Mouse (Mus musculus) intestine, embryonic 16.5 days (tissue): ENCODE data around the gene Shc1. TPM values are rescaled to one million over a fixed set of nuclear protein-coding genes. Genes with fewer than 3 reads are reported as not detected.

Source experiments
- ATAC-seq: fragments of 200-750 bp; cut with Nextera tagmentation; 2 replicates; pipeline ENCODE4 v1.8.0; 2017; ENCODE audit warnings: moderate TSS enrichment, moderate library complexity
- H3K27ac ChIP-seq: fragments of 300-500 bp; sonication (generic); 2 replicates; pipeline ENCODE4 v1.5.1; 2014; ENCODE audit warnings: mild to moderate bottlenecking, low read length
- H3K27me3 ChIP-seq: fragments of 300-500 bp; sonication (generic); replicated peaks from 2 replicates; pipeline ENCODE4 v1.6.1; 2014; ENCODE audit warnings: low read length, control low read depth, mixed read lengths; ENCODE audit not compliant: control insufficient read depth, insufficient read depth
- H3K36me3 ChIP-seq: fragments of 300-500 bp; sonication (generic); 2 replicates; pipeline ENCODE4 v1.6.1; 2014; ENCODE audit warnings: low read length, control low read depth; ENCODE audit not compliant: control insufficient read depth, insufficient read depth
- H3K4me1 ChIP-seq: fragments of 300-500 bp; sonication (generic); 2 replicates; pipeline ENCODE4 v1.6.1; 2014; ENCODE audit warnings: low read length, control low read depth, mixed read lengths; ENCODE audit not compliant: control insufficient read depth, insufficient read depth
- H3K4me2 ChIP-seq: fragments of 300-500 bp; sonication (generic); 2 replicates; pipeline ENCODE4 v1.6.1; 2014; ENCODE audit warnings: low read depth, low read length, control low read depth
- H3K4me3 ChIP-seq: fragments of 300-500 bp; sonication (generic); 2 replicates; pipeline ENCODE4 v1.5.1; 2014; ENCODE audit warnings: mild to moderate bottlenecking, low read length
- H3K9ac ChIP-seq: fragments of 300-500 bp; sonication (generic); 2 replicates; pipeline ENCODE4 v1.6.1; 2014; ENCODE audit warnings: low read depth, low read length
- H3K9me3 ChIP-seq: fragments of 300-500 bp; sonication (generic); 2 replicates; pipeline ENCODE4 v1.6.1; 2016; ENCODE audit warnings: low read length, control low read depth; ENCODE audit not compliant: control insufficient read depth
- WGBS: fragments of 180-500 bp; shearing (Covaris S2); extraction: QIAGEN DNeasy Blood & Tissue Kit; methylation state at CpG from one replicate; pipeline ENCODE4 v1.1.7; 2014; 5-methylcytosine and 5-hydroxymethylcytosine counted together
- polyA plus RNA-seq: library from polyadenylated mRNA; unstranded; fragments of >200 nt; fragmentation: Nextera tagmentation; extraction: Ambion mirVana; gene quantifications from 2 replicates; pipeline ENCODE4 v1.2.1, GENCODE M21; 2015

The Shc1 gene
- polyA plus RNA-seq, 1 experiment from 2014 or later, result 85.4 TPM

DNA sequence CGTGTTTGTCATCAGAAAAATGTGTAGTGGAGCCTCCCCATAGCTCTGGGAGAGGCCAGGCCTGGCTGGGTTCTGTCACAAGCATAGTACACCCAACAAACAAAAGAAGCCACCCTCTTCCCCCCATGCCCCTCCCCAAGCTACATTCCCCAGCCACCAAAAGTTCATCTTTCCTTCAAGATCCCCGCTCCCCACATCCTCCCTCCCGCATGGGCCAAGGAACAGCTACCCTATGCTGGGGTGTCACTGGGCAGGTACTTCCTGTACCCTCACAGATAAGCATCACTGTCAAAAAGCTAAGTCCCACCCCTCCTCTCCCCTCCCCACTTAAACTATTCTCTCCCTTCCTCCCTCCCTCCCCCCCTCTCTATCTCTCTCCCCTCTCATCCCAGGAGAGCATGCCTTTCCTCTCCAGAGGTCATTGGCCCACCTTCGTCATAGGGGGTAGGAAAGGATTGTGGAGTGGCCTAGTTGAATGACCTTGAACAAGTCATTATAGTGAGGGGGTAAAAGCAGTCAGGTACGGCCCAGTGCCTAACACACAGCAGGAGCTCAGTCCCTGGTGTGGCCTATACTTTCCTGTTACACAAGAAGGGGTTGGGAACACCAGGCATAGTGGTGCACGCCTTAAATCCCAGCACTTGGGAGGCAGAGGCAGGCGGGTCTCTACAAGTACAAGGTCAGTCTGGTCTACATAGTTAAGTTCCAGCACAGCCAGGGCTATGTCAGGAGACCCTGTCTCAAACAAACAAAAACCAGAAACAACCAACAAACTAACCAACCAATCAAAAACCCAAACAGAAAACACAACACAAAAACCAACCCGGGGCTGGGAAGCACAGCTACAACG, 36.0 kb upstream of the Shc1 start:
- H3K36me3 ChIP-seq, result peaks cover 4% of the 10 kb centered on the region; the same call in 1 of the 2 replicates
- H3K9me3 ChIP-seq, result no peaks in the 10 kb centered on the region
- no peak overlapping the region for H3K27ac ChIP-seq
- no peak overlapping the region for H3K4me3 ChIP-seq
- H3K4me2 ChIP-seq, result no peak overlapping the region
- H3K4me1 ChIP-seq, result peaks cover 49% of the 10 kb centered on the region
- no peaks in the 10 kb centered on the region for H3K27me3 ChIP-seq
- WGBS, result 85% methylated on average over 9 of the region's 9 CpGs
- no peak overlapping the region for H3K9ac ChIP-seq
- ATAC-seq, result no peak

DNA sequence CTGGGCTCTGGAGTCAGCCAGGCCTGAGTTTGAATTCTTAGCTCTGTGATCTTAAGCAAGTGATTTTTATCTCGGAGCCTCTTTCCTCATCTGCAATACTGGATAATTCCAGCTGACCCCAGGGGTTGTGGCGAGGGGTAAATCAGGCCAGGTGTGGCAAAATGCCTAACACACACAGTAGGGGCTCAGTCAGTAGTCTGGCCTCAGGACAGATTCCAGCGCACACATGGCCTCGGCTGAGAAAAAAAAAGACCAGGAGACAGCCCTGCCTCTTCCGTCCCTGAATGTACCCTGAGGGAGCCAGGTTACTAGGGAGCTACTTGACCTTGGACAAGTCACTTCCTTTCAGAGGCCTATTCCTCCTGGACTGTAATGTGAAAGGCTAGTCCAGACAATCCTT, 35.3 kb upstream of the Shc1 start:
- peaks cover 49% of the 10 kb centered on the region for H3K4me1 ChIP-seq
- no peak overlapping the region for H3K4me2 ChIP-seq
- H3K27me3 ChIP-seq, result no peaks in the 10 kb centered on the region
- H3K9ac ChIP-seq, result no peak overlapping the region
- H3K4me3 ChIP-seq, result no peak overlapping the region
- no peaks in the 10 kb centered on the region for H3K9me3 ChIP-seq
- H3K36me3 ChIP-seq, result peaks cover 4% of the 10 kb centered on the region; the same call in 1 of the 2 replicates
- 74% methylated on average over 5 of the region's 5 CpGs for WGBS
- no peak for ATAC-seq
- no peak overlapping the region for H3K27ac ChIP-seq

DNA sequence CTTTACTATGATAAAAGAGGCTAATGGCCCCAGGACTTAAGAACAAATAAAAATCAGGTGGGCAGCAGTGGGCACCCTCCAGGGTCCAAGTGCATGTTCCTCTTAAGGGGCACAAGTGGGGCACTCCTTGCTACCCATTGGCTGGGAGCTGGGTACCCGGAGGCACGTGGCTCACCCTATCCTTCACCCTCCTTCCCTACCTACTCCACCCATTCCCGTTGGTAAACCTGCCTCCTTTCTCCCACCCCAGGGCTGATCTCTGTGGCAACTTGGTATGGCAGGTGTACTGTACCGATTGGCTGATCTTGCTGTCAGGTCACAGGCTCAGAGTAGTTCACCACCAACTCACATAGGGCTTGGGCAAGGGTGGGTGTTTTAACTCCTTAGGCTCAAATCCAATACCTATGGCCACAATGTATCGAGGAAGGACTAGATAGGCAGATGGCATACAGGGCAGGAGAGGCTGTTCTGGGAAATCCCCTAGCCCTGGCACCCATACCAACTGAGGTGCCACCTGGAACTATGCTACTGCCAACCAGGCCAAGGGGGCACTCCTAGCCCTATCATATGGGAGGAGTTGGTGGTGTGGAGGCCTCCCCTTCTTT, 34.5 kb upstream of the Shc1 start:
- Histone ChIP-seq H3K9me3 (no peaks in the 10 kb centered on the region), H3K9ac (no peak overlapping the region), H3K36me3 (peaks cover 4% of the 10 kb centered on the region; the same call in 1 of the 2 replicates), H3K4me2 (no peak overlapping the region), H3K27me3 (no peaks in the 10 kb centered on the region), H3K27ac (no peak overlapping the region), H3K4me3 (no peak overlapping the region), H3K4me1 (peaks cover 41% of the 10 kb centered on the region)
- 76% methylated on average over 5 of the region's 5 CpGs for WGBS
- ATAC-seq, result no peak

DNA sequence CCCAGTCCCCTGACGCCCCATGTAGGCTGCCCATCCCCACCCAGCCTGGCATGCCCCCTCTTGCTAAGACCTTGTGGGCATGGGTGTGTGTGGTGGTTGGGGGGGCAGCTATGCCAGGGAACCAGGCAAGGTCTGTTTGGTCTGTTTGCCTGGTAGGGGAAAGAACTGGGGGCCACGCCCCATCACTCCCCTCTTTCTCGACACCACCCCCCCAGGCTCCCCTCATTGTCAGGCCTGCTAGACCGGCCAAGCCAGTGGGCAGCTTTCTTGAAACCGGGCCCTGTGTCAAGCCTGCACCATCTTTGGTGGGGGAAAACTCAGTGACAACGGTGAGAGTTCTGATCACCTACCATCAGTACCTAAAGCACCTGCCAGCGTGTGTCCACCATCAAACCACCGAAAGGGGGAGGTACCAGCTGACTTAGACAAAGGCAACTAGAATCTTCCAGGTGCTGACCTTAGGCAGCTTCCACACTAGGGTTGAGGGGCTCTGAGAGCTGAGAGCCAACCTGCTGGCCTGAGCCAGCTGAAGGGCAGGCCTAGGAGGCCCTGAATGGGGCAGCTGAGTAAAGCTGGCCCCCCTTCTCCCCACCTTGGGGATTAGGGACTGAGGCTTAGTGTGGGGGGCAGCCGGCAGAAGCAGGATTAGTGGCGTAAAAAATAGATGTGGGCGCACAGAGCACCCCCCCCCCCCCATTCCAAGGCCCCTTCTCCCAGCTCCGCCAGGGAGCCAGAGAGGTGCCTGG, 33.7 kb upstream of the Shc1 start:
- 70% methylated on average over 12 of the region's 12 CpGs for WGBS
- ATAC-seq, result no peak

DNA sequence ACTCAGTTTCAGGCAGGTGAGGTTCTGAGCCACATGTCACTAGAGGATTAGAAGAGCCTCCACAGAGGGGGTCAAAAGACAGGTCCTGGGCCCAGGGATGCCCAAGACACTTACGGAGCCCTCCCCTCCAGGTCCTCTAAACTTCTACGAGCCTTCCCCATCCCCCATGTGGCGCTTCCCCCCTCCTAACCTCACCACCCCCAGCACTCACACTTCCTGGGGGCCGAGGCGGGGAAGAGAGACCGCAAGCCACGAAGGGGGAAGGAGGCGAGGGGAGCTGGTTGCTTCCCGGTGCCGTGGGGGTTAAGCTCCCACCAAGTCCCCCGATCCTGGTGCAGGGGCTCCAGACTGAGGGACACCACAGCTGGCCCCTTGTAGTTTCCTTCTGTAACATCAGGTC, 32.8 kb upstream of the Shc1 start:
- 57% methylated on average over 11 of the region's 11 CpGs for WGBS
- Histone ChIP-seq H3K9ac (peak overlapping the region; percentile 42; the same call in 1 of the 2 replicates), H3K4me2 (no peak overlapping the region), H3K27ac (no peak overlapping the region), H3K27me3 (no peaks in the 10 kb centered on the region), H3K4me3 (no peak overlapping the region), H3K36me3 (peaks cover 4% of the 10 kb centered on the region; the same call in 1 of the 2 replicates), H3K9me3 (no peaks in the 10 kb centered on the region), H3K4me1 (peaks cover 49% of the 10 kb centered on the region)
- no peak for ATAC-seq

More for the DNA sequence above, 33.7 kb upstream of the Shc1 start:
- peaks cover 4% of the 10 kb centered on the region; the same call in 1 of the 2 replicates for H3K36me3 ChIP-seq
- 0 out of 2 replicates have a peak overlapping the region, but pooled peaks have one; percentile 22 for H3K9ac ChIP-seq
- H3K4me3 ChIP-seq, result no peak overlapping the region
- H3K4me2 ChIP-seq, result no peak overlapping the region
- H3K4me1 ChIP-seq, result peaks cover 41% of the 10 kb centered on the region
- no peaks in the 10 kb centered on the region for H3K27me3 ChIP-seq
- H3K27ac ChIP-seq, result no peak overlapping the region; the same call in 1 of the 2 replicates
- no peaks in the 10 kb centered on the region for H3K9me3 ChIP-seq

DNA sequence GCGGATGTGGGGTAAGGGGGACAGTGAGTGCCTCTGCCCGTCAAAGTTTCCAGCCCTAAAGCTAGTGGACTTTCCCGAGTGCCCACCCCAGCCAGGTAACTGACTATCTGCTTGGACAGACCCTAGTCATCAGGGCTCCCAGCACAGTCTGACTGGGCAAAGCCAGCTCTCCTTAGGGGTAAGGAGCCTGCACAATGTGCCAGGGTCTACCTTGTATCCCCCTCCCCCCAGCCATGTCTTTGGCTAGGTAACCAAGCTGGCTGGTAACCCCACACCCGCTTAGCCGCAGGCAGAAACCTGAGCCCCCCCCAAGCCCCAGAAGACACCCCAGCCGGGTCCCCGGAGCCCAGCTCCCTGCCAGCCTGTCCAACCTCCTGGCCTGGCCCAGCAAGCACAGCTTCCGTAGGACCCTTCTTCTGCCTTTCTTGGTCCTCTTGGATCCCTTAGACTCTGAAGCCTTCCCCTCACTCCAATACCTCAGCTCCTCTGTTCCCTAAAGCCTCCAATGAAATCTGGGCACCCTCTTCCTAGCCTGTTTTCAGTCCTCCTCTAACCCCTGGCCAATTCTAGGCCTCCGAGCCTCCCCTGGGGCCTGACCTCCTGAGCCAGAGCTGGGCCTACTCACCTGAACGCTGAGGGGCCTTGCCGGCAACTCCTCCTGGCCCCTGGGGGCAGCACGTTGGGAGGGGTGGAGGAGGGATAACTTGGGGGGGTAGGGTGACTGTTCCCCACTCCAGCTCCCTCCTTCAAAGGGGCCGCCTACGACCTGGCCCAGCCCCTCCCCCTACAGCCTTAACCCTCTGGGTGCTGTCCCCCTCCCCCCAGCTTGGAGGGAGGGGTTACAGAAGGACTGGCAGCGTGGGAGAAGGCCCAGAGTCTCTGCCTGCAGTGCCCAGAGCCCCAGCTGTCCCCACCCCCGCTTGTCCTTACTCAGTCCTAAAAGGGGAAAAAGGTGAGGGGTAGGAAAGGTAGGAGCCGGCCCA, 31.5 kb upstream of the Shc1 start:
- H3K27ac ChIP-seq, result peak overlapping the region; percentile 90
- no peaks in the 10 kb centered on the region for H3K27me3 ChIP-seq
- peaks cover 61% of the 10 kb centered on the region for H3K4me1 ChIP-seq
- 54% methylated on average over 17 of the region's 17 CpGs for WGBS
- H3K9ac ChIP-seq, result peak overlapping the region; percentile 57
- no peak for ATAC-seq
- no peaks in the 10 kb centered on the region for H3K9me3 ChIP-seq
- H3K4me2 ChIP-seq, result peak overlapping the region; percentile 59
- H3K4me3 ChIP-seq, result peak overlapping the region; percentile 38
- 0 out of 2 replicates have a peak, but pooled peaks cover 2% of the 10 kb centered on the region for H3K36me3 ChIP-seq

DNA sequence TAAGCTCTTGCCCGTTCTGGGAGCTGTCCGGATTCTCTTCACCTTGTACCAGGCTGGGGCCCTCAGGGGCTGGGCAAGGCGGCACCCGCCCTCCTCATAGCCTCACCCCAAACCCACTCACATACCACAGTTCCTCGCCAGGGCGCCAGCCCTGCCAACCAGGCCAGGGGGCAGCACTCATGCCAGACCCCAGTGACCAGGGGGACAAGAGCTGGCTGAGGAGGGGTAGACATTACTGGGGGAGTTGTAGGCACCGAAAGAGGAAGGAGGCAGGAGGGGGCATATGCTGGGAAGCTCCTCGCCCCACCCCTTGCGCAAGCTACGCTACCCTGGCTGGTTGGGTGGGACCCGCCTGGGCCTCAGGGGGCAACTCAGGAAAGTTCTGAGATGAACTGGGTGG, 30.6 kb upstream of the Shc1 start:
- no peak for ATAC-seq
- Histone ChIP-seq H3K27me3 (no peaks in the 10 kb centered on the region), H3K36me3 (0 out of 2 replicates have a peak, but pooled peaks cover 2% of the 10 kb centered on the region), H3K4me1 (peaks cover 61% of the 10 kb centered on the region), H3K4me3 (peak overlapping the region; percentile 38), H3K27ac (peak overlapping the region; percentile 90), H3K4me2 (peak overlapping the region; percentile 59), H3K9ac (peak overlapping the region; percentile 57), H3K9me3 (no peaks in the 10 kb centered on the region)
- WGBS, result 67% methylated on average over 11 of the region's 11 CpGs

DNA sequence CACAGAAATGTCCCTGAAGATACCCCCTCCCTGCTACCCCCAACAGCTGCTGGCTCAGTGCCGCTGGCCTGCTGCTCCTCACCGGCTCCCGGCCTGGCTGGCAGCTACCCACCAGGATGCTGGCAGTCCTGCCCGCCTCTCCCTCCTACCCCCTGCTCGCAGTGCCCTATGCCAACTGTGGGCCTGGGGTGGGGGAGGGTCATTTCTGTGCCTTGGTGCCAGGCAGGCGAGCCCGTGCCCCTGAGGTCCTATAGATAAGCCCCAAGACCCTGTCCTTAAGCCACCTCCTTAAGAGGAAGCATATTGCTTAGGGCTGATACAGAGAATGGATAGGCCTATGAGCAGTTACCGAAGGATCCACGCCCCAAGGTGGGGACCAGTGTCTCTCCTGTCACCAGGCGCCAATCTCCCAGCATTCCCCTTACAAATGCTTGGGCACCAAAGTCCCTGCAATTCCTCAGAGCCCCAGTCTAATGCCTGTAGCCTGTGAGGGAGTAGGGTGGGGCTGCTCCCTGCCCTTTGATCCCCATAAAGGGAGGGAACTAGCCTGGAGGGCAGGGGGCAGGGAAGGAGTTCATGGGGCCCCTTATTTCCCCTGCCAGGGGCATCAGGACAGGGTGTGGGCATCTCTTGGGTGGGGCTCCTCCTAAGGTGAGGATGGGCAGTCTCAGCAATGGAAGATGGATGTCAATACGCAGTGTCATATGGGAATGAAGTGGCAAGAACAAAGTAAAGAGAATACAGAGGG, 29.9 kb upstream of the Shc1 start:
- WGBS, result 49% methylated on average over 11 of the region's 11 CpGs
- ATAC-seq, result peak; percentile 85
- Histone ChIP-seq H3K27ac (peak overlapping the region; percentile 99), H3K9ac (peak overlapping the region; percentile 57; the same call in 1 of the 2 replicates), H3K36me3 (0 out of 2 replicates have a peak, but pooled peaks cover 2% of the 10 kb centered on the region), H3K4me2 (peak overlapping the region; percentile 59), H3K9me3 (no peaks in the 10 kb centered on the region), H3K4me1 (peaks cover 61% of the 10 kb centered on the region), H3K4me3 (peak overlapping the region; percentile 38), H3K27me3 (no peaks in the 10 kb centered on the region)
